Mouse (Mus musculus) ES-Bruce4 (cell line): ENCODE measurements around the gene Cish.

Experiments
- CTCF ChIP-seq: IDR thresholded peaks from one replicate; pipeline ENCODE4 v1.8.1; 2011; ENCODE audit warnings: low read depth, low read length
- EP300 ChIP-seq: IDR thresholded peaks from 2 replicates; pipeline ENCODE4 v1.6.1; 2011; ENCODE audit warnings: low read depth, low read length; ENCODE audit not compliant: insufficient read depth
- POLR2A ChIP-seq: IDR thresholded peaks from one replicate; pipeline ENCODE4 v1.8.1; 2011; ENCODE audit warnings: low read length; ENCODE audit not compliant: insufficient read depth

GRCm38 (mm10) chr9:107303121-107303820, 7.4 kb downstream of the Cish start:
- no peak for TF ChIP-seq POLR2A
- no peak for TF ChIP-seq CTCF
- TF ChIP-seq EP300 = no peak
